Mouse (Mus musculus) megakaryocyte, embryonic 14.5 days (primary cell): ENCODE measurements around the gene Tenm3.

Experiments used
- FLI1 ChIP-seq: IDR thresholded peaks from 2 replicates; pipeline ENCODE4 v1.6.1; 2012; ENCODE audit warnings: low read length, inconsistent platforms, mixed read lengths
- GATA1 ChIP-seq: IDR thresholded peaks from 3 replicates; pipeline ENCODE4 v1.6.1; 2012; ENCODE audit warnings: mixed read lengths, low read length, inconsistent platforms, borderline replicate concordance

- TF ChIP-seq GATA1 (no peak), FLI1 (no peak)
Observed at GRCm38 (mm10) chr8:48400572-48400972, 443.2 kb downstream of the Tenm3 start.
